Mouse (Mus musculus) CD4-positive, CD25-positive, alpha-beta regulatory T cell (primary cell): Measurements from ENCODE around the gene Ripk3. TPM values are rescaled to one million over a fixed set of nuclear protein-coding genes. Genes with fewer than 3 reads are reported as not detected.

Experiments
- polyA plus RNA-seq: library from polyadenylated mRNA; unstranded; fragments of 100-300 nt; shearing (Covaris generic); gene quantifications from one replicate; pipeline ENCODE4 v1.2.1, GENCODE M21; 2017

Ripk3 gene
- polyA plus RNA-seq = 67.6 TPM

DNA sequence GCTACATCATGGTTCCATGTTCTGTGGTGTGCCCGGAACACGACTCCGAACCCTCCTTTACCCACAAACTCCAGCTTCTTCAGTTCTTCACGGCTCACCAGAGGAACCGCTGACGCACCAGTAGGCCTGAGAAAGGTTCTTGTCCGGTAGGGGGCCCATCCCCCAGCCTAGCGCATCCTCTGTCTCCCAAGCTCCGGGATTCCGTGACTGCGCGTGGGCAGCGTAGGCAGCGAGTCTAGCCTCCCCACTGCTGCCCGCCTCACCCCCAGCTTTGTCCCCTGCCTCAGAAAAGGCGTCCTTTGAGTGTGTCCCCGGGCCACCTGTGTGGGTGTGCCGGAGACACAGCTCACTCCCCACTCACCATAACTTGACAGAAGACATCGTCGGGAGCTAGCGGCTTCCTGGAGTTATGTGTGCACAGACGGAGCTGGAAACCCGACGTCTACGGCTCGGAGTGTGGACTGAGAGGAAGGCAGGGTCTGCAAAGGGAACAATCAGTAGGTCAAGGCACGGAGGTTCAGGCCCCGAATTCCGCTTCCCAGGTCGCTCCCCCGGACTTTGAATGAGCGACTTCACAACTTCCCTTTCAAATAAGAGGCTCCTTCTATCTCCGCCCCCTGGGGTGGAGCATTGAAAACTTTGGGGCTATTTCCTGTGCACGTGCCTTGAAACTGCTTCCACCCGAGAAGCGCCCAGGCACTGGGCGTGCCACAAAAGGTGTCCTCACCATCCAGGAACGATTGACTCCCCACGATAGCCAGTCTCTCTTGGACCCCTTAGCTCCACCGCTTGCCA, at the start of gene Ripk3:
TSS of gene Ripk3 (minus strand) at position 610 of the 795 bp plus-strand sequence.

DNA sequence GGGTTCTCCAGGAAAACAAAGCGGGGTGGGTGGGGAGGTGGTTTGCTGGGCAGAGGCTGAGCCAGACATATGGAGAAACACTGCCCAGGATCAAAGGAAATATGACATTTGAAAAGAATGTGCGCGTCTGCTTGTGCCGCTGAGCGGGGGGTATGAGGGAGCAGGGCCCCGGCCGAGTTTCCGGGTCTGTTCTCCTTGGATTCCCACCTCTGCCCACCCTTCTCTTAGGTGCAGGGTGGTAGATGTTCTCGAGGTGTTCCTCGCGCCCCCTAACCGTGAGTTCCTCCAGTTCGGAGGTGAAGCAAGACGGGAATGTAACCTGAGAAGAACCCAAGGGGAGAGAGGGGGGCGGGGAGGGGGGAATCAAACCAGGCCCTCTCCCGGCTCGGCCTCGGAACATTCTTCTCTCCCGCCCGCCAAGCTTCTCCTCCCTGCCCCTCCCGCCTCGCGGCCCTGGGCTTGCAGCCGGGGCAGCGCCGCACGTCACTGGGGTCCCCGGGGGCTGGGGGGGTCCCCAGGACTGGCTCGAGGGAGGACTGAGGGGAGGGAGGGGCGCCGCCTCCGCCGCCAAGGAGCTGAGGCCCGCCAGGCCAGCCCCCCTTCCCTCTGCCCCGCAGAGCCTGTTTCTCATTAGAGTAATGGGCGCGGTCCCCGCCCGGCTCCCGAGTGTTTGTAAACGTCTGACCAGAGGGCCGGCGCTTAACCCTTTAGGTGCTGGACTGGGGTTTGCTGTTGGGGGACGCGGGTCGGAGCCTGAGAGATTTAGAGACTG, 34.5 kb upstream of the Ripk3 start, which contains the start of gene Nfatc4:
TSS of gene Nfatc4 (plus strand) at position 154 of the 772 bp plus-strand sequence.

DNA sequence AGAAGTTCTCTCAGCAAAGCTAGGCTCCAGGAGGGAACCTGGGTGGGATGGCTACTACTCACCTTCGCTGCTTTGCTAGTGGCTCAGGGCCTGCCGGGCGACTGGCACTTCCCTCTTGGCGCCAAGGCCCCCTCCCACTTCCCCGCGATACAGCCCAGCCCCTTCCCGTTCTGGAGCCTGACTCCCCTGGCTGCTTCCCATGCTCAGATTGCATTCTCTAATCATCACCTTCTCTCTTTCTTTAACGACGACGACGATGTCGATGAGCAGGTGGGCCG, 4.8 kb downstream of the Ripk3 start, which contains the start of gene Adcy4:
TSS of gene Adcy4 (minus strand) at position 138 of the 278 bp plus-strand sequence.

DNA sequence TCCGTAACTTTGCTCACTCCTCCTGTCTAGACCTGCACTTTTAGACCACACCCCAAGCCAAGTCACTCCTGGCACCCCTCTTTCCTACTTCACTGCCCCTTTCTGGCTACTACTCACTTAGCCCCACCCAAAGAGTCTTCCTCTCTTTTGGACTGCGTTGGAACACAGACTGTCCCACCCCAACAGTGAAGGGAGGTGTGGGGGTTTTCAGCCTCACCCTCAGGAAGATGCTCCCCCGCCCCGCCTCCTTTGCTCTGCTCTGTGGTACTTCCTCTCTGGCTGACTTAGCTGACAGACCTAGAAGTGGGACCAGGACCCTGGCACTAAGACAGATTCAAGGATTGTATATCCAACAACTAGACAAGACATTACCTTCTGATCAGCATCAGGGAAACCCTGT, 23.0 kb downstream of the Ripk3 start, which contains the start of gene Ltb4r1:
TSS of gene Ltb4r1 (plus strand) at position 267 of the 400 bp plus-strand sequence.

DNA sequence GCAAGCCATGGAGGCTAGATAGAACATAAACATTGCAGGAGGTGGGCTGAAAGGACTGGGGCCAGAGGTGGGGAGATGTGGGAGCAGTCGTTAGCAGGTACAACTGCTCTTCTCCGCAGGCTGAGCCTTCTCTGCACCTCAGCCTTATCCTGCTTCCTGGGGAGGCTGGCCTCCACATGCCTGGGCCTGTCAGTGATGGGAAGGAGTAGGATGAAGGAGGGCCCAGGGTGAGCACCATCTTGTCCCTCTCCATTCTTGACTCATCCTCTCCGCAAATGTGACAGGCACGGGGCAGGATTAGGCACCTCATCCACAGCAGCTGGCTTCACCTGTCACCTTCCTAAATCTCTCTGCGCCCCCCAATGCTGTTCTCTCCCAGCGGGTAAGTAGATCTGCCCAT, 27.5 kb downstream of the Ripk3 start, which contains the start of gene Ltb4r2:
TSS of gene Ltb4r2 (plus strand) at position 266 of the 400 bp plus-strand sequence.

DNA sequence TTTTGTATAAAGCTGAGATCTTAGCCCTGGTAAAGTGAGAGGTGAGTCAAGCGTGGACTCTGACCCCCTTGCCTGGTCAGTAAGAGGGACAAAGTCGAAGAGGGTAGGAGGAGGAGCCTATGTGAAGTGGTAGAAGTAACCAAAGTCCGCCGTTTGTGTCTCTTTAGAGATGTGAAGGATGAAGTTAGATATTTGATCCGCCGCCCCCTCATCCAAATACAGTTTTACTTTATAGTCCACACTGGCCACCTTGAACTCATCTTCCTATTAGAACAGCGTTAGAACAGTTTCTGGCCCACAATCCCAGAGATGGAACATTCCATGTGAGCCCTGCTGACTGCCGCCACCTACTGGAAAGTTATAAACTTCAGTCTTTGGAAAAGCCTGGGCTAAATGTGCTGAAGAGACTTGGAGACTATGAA, 30.3 kb downstream of the Ripk3 start, which contains the start of gene Cideb:
TSS of gene Cideb (minus strand) at position 96 of the 422 bp plus-strand sequence.

DNA sequence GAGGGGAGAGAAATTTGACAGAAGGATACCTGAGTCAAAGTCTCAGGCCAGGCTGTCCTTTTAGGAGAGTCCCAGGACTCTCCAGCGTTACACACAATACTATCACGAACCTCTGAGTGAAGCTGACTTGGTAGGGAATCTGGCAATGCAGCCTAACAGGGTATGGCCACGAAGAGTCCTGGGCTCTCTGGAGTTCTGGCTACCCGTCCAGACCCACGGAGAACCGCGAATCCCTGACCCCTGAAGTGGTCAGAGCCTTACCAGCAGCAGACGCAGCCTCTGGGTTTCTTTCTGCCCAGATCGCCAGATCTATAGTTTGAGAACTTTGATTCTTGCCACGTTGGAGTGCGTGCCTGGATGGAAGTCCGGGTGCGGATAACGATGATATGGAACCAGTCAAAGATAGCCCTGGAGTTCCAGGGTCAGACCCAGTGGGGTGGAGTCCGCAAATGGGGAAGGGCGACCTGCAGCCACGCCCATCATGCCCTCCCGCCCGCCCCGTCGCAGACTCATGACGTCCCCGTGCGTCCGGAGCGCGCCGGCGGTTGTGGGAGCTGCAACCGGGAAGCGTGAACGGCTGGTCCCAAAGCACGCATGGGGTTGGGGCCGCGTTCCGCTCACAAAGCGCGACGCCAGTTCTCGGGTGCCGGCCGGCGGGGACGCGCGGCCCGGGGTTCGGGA, 43.3 kb downstream of the Ripk3 start, which contains the start of the genes Dhrs1 and Nop9:
TSS of gene Dhrs1 (minus strand) at position 511 of the 681 bp plus-strand sequence.
TSS of gene Nop9 (plus strand) at position 514 of the 681 bp plus-strand sequence.

Other genes starting within 250 kb of the Ripk3 start
- 30.9 TPM for gene Pck2, start 248.6 kb downstream of the Ripk3 start, polyA plus RNA-seq
- 139 TPM for gene Dcaf11, start 228.9 kb downstream of the Ripk3 start, polyA plus RNA-seq
- 4.4 TPM for gene A730061H03Rik, start 228.5 kb downstream of the Ripk3 start, polyA plus RNA-seq
- not detected for gene Fitm1, start 213.2 kb downstream of the Ripk3 start, polyA plus RNA-seq
- gene Psme1, start 210.7 kb downstream of the Ripk3 start, polyA plus RNA-seq = 1,061 TPM
- 41.4 TPM for gene Emc9, start 203.6 kb downstream of the Ripk3 start, polyA plus RNA-seq
- gene Psme2, start 197.8 kb downstream of the Ripk3 start, polyA plus RNA-seq = 694 TPM
- gene Rnf31, start 197.2 kb downstream of the Ripk3 start, polyA plus RNA-seq = 64.2 TPM
- gene Irf9, start 185.3 kb downstream of the Ripk3 start, polyA plus RNA-seq = 196 TPM
- 9.6 TPM for gene Rec8, start 170.8 kb downstream of the Ripk3 start, polyA plus RNA-seq
- 70.3 TPM for gene Ipo4, start 152.9 kb downstream of the Ripk3 start, polyA plus RNA-seq
- gene Gm49378, start 151.0 kb downstream of the Ripk3 start, polyA plus RNA-seq = 1.3 TPM
- 83.6 TPM for gene Tm9sf1, start 145.1 kb downstream of the Ripk3 start, polyA plus RNA-seq
- gene Tssk4, start 138.7 kb downstream of the Ripk3 start, polyA plus RNA-seq = 2.1 TPM
- gene Mdp1, start 128.4 kb downstream of the Ripk3 start, polyA plus RNA-seq = 111 TPM
- gene Gmpr2, start 116.9 kb downstream of the Ripk3 start, polyA plus RNA-seq = 50.7 TPM
- 388 TPM for gene Nedd8, start 116.7 kb downstream of the Ripk3 start, polyA plus RNA-seq
- gene Tinf2, start 107.0 kb downstream of the Ripk3 start, polyA plus RNA-seq = 69.1 TPM
- 0.47 TPM for gene Tgm1, start 74.9 kb downstream of the Ripk3 start, polyA plus RNA-seq
- 75.9 TPM for gene Rabggta, start 66.6 kb downstream of the Ripk3 start, polyA plus RNA-seq
- gene Dhrs1, start 43.2 kb downstream of the Ripk3 start, polyA plus RNA-seq = 36.0 TPM
- gene Nop9, start 43.2 kb downstream of the Ripk3 start, polyA plus RNA-seq = 51.0 TPM
- gene Cideb, start 30.4 kb downstream of the Ripk3 start, polyA plus RNA-seq = not detected
- gene Ltb4r2, start 27.4 kb downstream of the Ripk3 start, polyA plus RNA-seq = 0.07 TPM
- 1.9 TPM for gene Ltb4r1, start 22.9 kb downstream of the Ripk3 start, polyA plus RNA-seq
- gene Adcy4, start 4.8 kb downstream of the Ripk3 start, polyA plus RNA-seq = 0.32 TPM
- gene Nfatc4, start 34.3 kb upstream of the Ripk3 start, polyA plus RNA-seq = not detected
- 1.2 TPM for gene Nynrin, start 65.1 kb upstream of the Ripk3 start, polyA plus RNA-seq
- 0.20 TPM for gene Cbln3, start 95.5 kb upstream of the Ripk3 start, polyA plus RNA-seq
- gene Khnyn, start 96.1 kb upstream of the Ripk3 start, polyA plus RNA-seq = 63.7 TPM
- gene Sdr39u1, start 111.4 kb upstream of the Ripk3 start, polyA plus RNA-seq = 73.6 TPM
- not detected for gene Cma1, start 155.8 kb upstream of the Ripk3 start, polyA plus RNA-seq
- not detected for gene Cma2, start 162.1 kb upstream of the Ripk3 start, polyA plus RNA-seq
- not detected for gene Mcpt1, start 229.1 kb upstream of the Ripk3 start, polyA plus RNA-seq
- not detected for gene Mcpt9, start 241.6 kb upstream of the Ripk3 start, polyA plus RNA-seq